ENCODE assay signal across 7 mouse cellular contexts in the genomic region with DNA sequence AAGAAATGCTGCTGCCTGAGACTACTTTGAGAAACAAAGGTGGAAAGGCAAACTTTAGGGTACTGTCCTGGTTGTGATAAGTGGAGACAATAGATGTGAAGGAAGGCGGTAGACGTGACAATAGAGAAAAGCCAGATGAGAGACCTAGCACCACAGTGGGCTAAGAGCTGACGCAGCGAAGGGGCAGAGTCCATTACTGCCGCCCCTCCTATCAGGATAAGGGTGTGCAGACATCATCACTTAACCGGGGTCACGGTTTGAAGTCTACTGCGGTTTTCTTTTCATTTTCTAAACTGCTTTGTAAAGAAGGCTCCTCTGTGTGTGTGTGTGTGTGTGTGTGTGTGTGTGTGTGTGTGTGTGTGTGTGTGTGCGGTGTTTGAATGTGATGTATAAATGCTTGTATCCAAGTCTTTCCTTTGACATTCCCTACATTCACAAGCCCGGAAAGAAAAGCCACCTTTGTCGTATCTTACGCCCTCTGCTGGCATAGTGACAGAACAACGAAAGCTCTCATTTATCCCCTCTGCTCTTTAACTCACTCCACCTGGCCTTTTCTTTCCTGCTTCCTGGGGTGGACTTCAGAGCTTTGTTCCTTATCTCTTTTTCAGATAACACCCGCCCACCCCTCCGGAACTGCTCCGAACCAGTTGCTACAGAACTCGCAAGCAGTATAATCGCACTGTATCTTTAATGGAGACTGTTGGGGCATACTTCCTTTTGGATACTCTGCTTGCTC. TPM values are rescaled to one million over a fixed set of nuclear protein-coding genes. Genes with fewer than 3 reads are reported as not detected.
A peak's percentile ranks its signal among the peaks of the same experiment; 100 is the strongest.
DNase-seq lines count a peak whose midpoint lies in the region; ATAC-seq and TF ChIP-seq lines count a peak whose summit lies in the region.

No protein-coding gene starts in this region.

- no peaks in the 10 kb centered on the region for H3K36me3 ChIP-seq in kidney, embryonic 16.5 days (ENCODE audit: insufficient read depth, low read length)
- no peaks in the 10 kb centered on the region for H3K36me3 ChIP-seq in embryonic facial prominence, embryonic 11.5 days (replicated peaks; ENCODE audit: control insufficient read depth, insufficient read depth, low read depth, low read length)

- no peak overlapping the region for H3K9ac ChIP-seq in kidney, embryonic 16.5 days (replicated peaks; ENCODE audit: low read length)
- no peak overlapping the region for H3K9ac ChIP-seq in embryonic facial prominence, embryonic 11.5 days (replicated peaks; ENCODE audit: low read length)

- no peaks in the 10 kb centered on the region for H3K9me3 ChIP-seq in kidney, embryonic 16.5 days (ENCODE audit: low read length)
- H3K9me3 ChIP-seq in embryonic facial prominence, embryonic 11.5 days (replicated peaks; ENCODE audit: control insufficient read depth, low read length) = no peaks in the 10 kb centered on the region

- in situ Hi-C loops in Patski (cut with MboI; ENCODE audit: low pct_unique_long_range_greater_than_20kb) = loop anchor here (10.0 kb wide), 1 partner anchor 250 kb away; no protein-coding TSS in a partner anchor

- POLR2A ChIA-PET in Patski (lab: Charles Lee) = no interaction called here

- no peak overlapping the region for H3K4me2 ChIP-seq in kidney, embryonic 16.5 days (replicated peaks; ENCODE audit: low read depth, low read length)
- H3K4me2 ChIP-seq in embryonic facial prominence, embryonic 11.5 days (ENCODE audit: low read depth, low read length) = no peak overlapping the region

- CTCF ChIA-PET in Patski (lab: Charles Lee) = interaction anchor here (0.9 to 1.3 kb wide), 2 partner anchors 14 to 267 kb away, joined by 4 to 6 read pairs; no protein-coding TSS in a partner anchor

- no peak overlapping the region for H3K27ac ChIP-seq in kidney, embryonic 16.5 days (ENCODE audit: low read length)
- H3K27ac ChIP-seq in embryonic facial prominence, embryonic 11.5 days (replicated peaks; ENCODE audit: low read depth, low read length) = no peak overlapping the region

- H3K4me3 ChIP-seq in kidney, embryonic 16.5 days (ENCODE audit: low read length) = no peak overlapping the region
- H3K4me3 ChIP-seq in embryonic facial prominence, embryonic 11.5 days (ENCODE audit: low read depth, low read length) = no peak overlapping the region

- H3K4me1 ChIP-seq in kidney, embryonic 16.5 days (ENCODE audit: insufficient read depth, low read length) = no peaks in the 10 kb centered on the region
- H3K4me1 ChIP-seq in embryonic facial prominence, embryonic 11.5 days (ENCODE audit: control insufficient read depth, insufficient read depth, low read length) = no peaks in the 10 kb centered on the region

- DNase-seq in kidney, adult 18-20 months = peak; percentile 7
- no peak for DNase-seq in Patski (ENCODE audit: low read depth, low spot score)
- peak; percentile 57 for DNase-seq in embryonic facial prominence, embryonic 11.5 days (ENCODE audit: low spot score)
- peak; percentile 7 for DNase-seq in kidney, postnatal 14 days
- DNase-seq in retina, postnatal 1 day = peak; percentile 30
- DNase-seq in urinary bladder, postnatal 25 days (ENCODE audit: low spot score) = no peak

- peaks cover 8% of the 10 kb centered on the region; the same call in 1 of the 2 replicates for H3K27me3 ChIP-seq in kidney, embryonic 16.5 days (ENCODE audit: insufficient read depth, low read length)
- H3K27me3 ChIP-seq in Patski = peaks cover 32% of the 10 kb centered on the region
- no peaks in the 10 kb centered on the region for H3K27me3 ChIP-seq in embryonic facial prominence, embryonic 11.5 days (ENCODE audit: control insufficient read depth, insufficient read depth, low read length)

- 61% methylated on average over 18 of the region's 18 CpGs for WGBS in kidney, embryonic 16.5 days
- 42% methylated on average over 17 of the region's 18 CpGs for WGBS in embryonic facial prominence, embryonic 11.5 days

- peak; percentile 38 for TF ChIP-seq CTCF in Patski (IDR thresholded peaks at IDR 0.05)

- ATAC-seq in kidney, embryonic 16.5 days (ENCODE audit: low FRiP score, low TSS enrichment) = no peak
- no peak for ATAC-seq in Patski
- ATAC-seq in embryonic facial prominence, embryonic 11.5 days (replicated peaks; ENCODE audit: insufficient number of reproducible peaks, low FRiP score, low TSS enrichment, low read depth) = no peak

RNA-seq across cellular contexts. Expression of a gene that starts 17.7 kb away (rescaled TPM):
- 0.10 TPM in 1 of 2 replicates, not detected in the other for polyA plus RNA-seq in kidney, embryonic 16.5 days (2015; fragmentation: Nextera tagmentation; extraction: Ambion mirVana)
- polyA plus RNA-seq in Patski (2021) = not detected
- not detected in 2 replicates for polyA plus RNA-seq in embryonic facial prominence, embryonic 11.5 days (2014; fragmentation: Nextera tagmentation; extraction: Ambion mirVana)

Comparison
In these comparisons a context has a peak if more than half of its experiments do, and no peak if none do; other contexts are left out.
1. DNase-seq: peak in kidney, adult 18-20 months (single experiment), embryonic facial prominence, embryonic 11.5 days (single experiment), kidney, postnatal 14 days (single experiment) and retina, postnatal 1 day (single experiment); none in Patski (single experiment) and urinary bladder, postnatal 25 days (single experiment).